ENCODE assay signal across 24 mouse cellular contexts in the genomic region with DNA sequence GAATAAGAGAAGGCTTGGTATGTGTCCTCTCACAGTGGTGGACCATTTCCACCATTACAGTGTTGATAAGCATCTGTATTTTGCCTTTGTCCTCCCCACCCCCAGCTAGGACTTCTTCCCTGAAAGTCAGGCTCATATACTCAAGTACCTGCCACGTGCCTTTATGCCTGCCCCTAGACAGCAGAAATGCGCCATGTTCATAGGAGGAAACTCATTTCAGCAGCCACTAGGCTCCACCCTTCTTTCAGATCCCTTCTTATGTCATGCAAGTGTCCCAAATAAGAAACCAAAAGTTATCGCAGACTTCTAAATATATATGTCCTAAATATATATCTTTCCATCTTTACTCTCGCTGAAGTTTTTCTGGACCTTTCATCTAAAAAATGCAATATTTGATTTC. TPM values are rescaled to one million over a fixed set of nuclear protein-coding genes. Genes with fewer than 3 reads are reported as not detected.
DNase-seq lines count a peak whose midpoint lies in the region; TF ChIP-seq lines count a peak whose summit lies in the region.
"Had no signal": no experiment of that assay in that cellular context is flagged by ENCODE, and none has a peak within 500 bp of the region (broad histone marks: within the 10 kb centered on the region; RNA-seq: fewer than 3 reads in every experiment).

No protein-coding gene starts in this region.

- dilution Hi-C loops in CH12.LX (cut with MboI; ENCODE audit: extremely low pct_ligation_motif_present, extremely low pct_unique_long_range_greater_than_20kb, low sequenced_read_pairs) = no loop called here

- in situ Hi-C loops in CH12.LX (cut with MboI; ENCODE audit: low pct_ligation_motif_present, low pct_unique_long_range_greater_than_20kb, low sequenced_read_pairs) = no loop called here

- no peak overlapping the region for H3K4me2 ChIP-seq in CH12.LX (ENCODE audit: insufficient read depth, low read depth, poor library complexity, severe bottlenecking)
- H3K4me2 ChIP-seq: embryonic facial prominence, embryonic 12.5 days; forebrain, embryonic 13.5 days; forebrain, embryonic 15.5 days had no signal

- no peaks in the 10 kb centered on the region for H3K79me2 ChIP-seq in CH12.LX (replicated peaks; ENCODE audit: control insufficient read depth, extremely low read depth, insufficient read depth, poor library complexity, severe bottlenecking)

- peak; percentile 47; the same call in 1 of the 2 replicates for TF ChIP-seq EP300 in CH12.LX (IDR thresholded peaks at IDR 0.05; ENCODE audit: low read length)

- peak overlapping the region; percentile 5; the same call in 1 of the 2 replicates for H3K27ac ChIP-seq in gastrocnemius, adult 2 months
- H3K27ac ChIP-seq in CH12.LX (ENCODE audit: insufficient read depth, low read depth) = no peak overlapping the region
- H3K27ac ChIP-seq in cortical plate, adult 2 months (ENCODE audit: insufficient read depth, low read length) = 0 out of 2 replicates have a peak overlapping the region, but pooled peaks have one; percentile 5
- H3K27ac ChIP-seq: embryonic facial prominence, embryonic 10.5 days; embryonic facial prominence, embryonic 12.5 days had no signal

- H3K4me3 ChIP-seq in gastrocnemius, adult 2 months = no peak overlapping the region
- no peak overlapping the region for H3K4me3 ChIP-seq in CH12.LX (replicated peaks in 1 of 3; ENCODE audit: low read depth in 2 of 3, low read length in 2 of 3, poor library complexity in 1 of 3)
- H3K4me3 ChIP-seq in cortical plate, adult 2 months (ENCODE audit: insufficient read depth, low read length) = no peak overlapping the region
- H3K4me3 ChIP-seq: embryonic facial prominence, embryonic 10.5 days; embryonic facial prominence, embryonic 12.5 days; forebrain, embryonic 13.5 days; forebrain, embryonic 15.5 days had no signal

- peaks cover 2 to 13% of the 10 kb centered on the region in 2 experiments; a peak in 3 of 4 replicates for H3K4me1 ChIP-seq in CH12.LX (ENCODE audit: control insufficient read depth in 1 of 2, insufficient read depth in 2 of 2)
- peaks cover 6% of the 10 kb centered on the region for H3K4me1 ChIP-seq in cortical plate, adult 2 months (ENCODE audit: control insufficient read depth, insufficient read depth, low read length)
- H3K4me1 ChIP-seq: embryonic facial prominence, embryonic 10.5 days; embryonic facial prominence, embryonic 12.5 days had no signal

- no peak for TF ChIP-seq POLR2A in CH12.LX (IDR thresholded peaks at IDR 0.05; ENCODE audit: low read depth, low read length)
- no peak for TF ChIP-seq POLR2A in cortical plate, adult 2 months (IDR thresholded peaks at IDR 0.05; ENCODE audit: extremely low read depth, insufficient read depth, low read length)

- H3K9ac ChIP-seq in CH12.LX (ENCODE audit: insufficient read depth, low read depth) = no peak overlapping the region
- H3K9ac ChIP-seq: embryonic facial prominence, embryonic 12.5 days; forebrain, embryonic 13.5 days; forebrain, embryonic 15.5 days; forebrain, postnatal 0 days had no signal

- H3K36me3 ChIP-seq in CH12.LX (replicated peaks in 1 of 2; ENCODE audit: control insufficient read depth in 1 of 2, insufficient read depth in 1 of 2, low read length in 1 of 2) = peaks cover 0 to 2% of the 10 kb centered on the region in 2 experiments
- H3K36me3 ChIP-seq in splenic B cell, adult 2 months (ENCODE audit: control insufficient read depth, insufficient read depth, low read length, poor library complexity, severe bottlenecking) = no peaks in the 10 kb centered on the region
- H3K36me3 ChIP-seq: embryonic facial prominence, embryonic 10.5 days; embryonic facial prominence, embryonic 12.5 days; forebrain, embryonic 15.5 days had no signal

- intact Hi-C loops in gastrocnemius, adult 2 months (cut with DNase I) = no loop called here

- TF ChIP-seq RAD21 in CH12.LX (IDR thresholded peaks at IDR 0.05; ENCODE audit: low read depth, low read length) = no peak

- DNase-seq in gastrocnemius, adult 2 months = no peak
- DNase-seq in gastrocnemius, postnatal 25 days = no peak
- DNase-seq in CH12.LX (ENCODE audit: extremely low read depth) = peak; percentile 56
- peak; percentile 10 for DNase-seq in splenic B cell, adult 2 months (ENCODE audit: low read depth, low spot score)
- DNase-seq in kidney, postnatal 14 days = no peak
- DNase-seq in adrenal gland, postnatal 36 days = no peak
- DNase-seq: adrenal gland, adult 2 months; adrenal gland, postnatal 10 days; adrenal gland, postnatal 25 days; B cell, adult 2 months; cerebellum, adult 11 months; cerebellum, adult 18-20 months; cerebellum, adult 8-10 months; cerebellum, adult 9-11 months; cerebellum, postnatal 14 days; cerebellum, postnatal 36 days had no signal

- H3K9me3 ChIP-seq in CH12.LX (replicated peaks; ENCODE audit: low read length) = no peaks in the 10 kb centered on the region
- H3K9me3 ChIP-seq: embryonic facial prominence, embryonic 10.5 days; embryonic facial prominence, embryonic 12.5 days; forebrain, embryonic 13.5 days; forebrain, embryonic 15.5 days had no signal

- no peak for TF ChIP-seq CTCF in gastrocnemius, adult 2 months (IDR thresholded peaks at IDR 0.05)
- TF ChIP-seq CTCF in CH12.LX (conservative IDR thresholded peaks at IDR 0.05 in 1 of 2, IDR thresholded peaks at IDR 0.05 in 1 of 2; ENCODE audit: low read depth in 2 of 2, low read length in 2 of 2) = no peak
- no peak for TF ChIP-seq CTCF in cortical plate, adult 2 months (IDR thresholded peaks at IDR 0.05; ENCODE audit: extremely low read depth, insufficient read depth, low read length)

- no peaks in the 10 kb centered on the region for H3K27me3 ChIP-seq in CH12.LX (replicated peaks)
- no peaks in the 10 kb centered on the region for H3K27me3 ChIP-seq in splenic B cell, adult 2 months (ENCODE audit: control insufficient read depth, insufficient read depth, low read length, poor library complexity, severe bottlenecking)
- H3K27me3 ChIP-seq: embryonic facial prominence, embryonic 12.5 days; forebrain, embryonic 13.5 days; forebrain, embryonic 15.5 days had no signal

TF ChIP-seq in CH12.LX, 34 proteins besides CTCF, POLR2A, EP300 and RAD21:
- TF ChIP-seq ZC3H11A (IDR thresholded peaks at IDR 0.05; ENCODE audit: low read depth, low read length) (no peak), JUND (conservative IDR thresholded peaks at IDR 0.05; ENCODE audit: low read depth, low read length) (no peak), NELFE (IDR thresholded peaks at IDR 0.05; ENCODE audit: low read depth, low read length) (no peak), IRF4 (IDR thresholded peaks at IDR 0.05; ENCODE audit: low read depth, low read length) (0 out of 2 replicates have a peak, but pooled peaks have one; percentile 41), BHLHE40 (IDR thresholded peaks at IDR 0.05; ENCODE audit: low read depth, low read length) (peak; percentile 58), MEF2A (IDR thresholded peaks at IDR 0.05; ENCODE audit: borderline replicate concordance, low read depth, low read length) (peak; percentile 87), MYC (IDR thresholded peaks at IDR 0.05; ENCODE audit: low read depth, low read length) (peak; percentile 48; the same call in 1 of the 2 replicates), ETS1 (conservative IDR thresholded peaks at IDR 0.05; ENCODE audit: low read depth, low read length) (0 out of 2 replicates have a peak, but pooled peaks have one; percentile 31), MAX (IDR thresholded peaks at IDR 0.05; ENCODE audit: low read length) (peak; percentile 74)

RNA-seq across cellular contexts. Expression of gene Map2, which starts 21.2 kb away (rescaled TPM):
- 1 to 10 TPM; 2.2 to 4.4 TPM for total RNA-seq in gastrocnemius, adult 2 months (2021)
- 1 to 10 TPM; 3.3 to 4.0 TPM for total RNA-seq in gastrocnemius, postnatal 25 days (2021)
- total RNA-seq in CH12.LX (2012; rRNA removed) = 1.5 and 2.5 TPM in 2 replicates
- total RNA-seq in CH12.LX (2014; rRNA removed) = 5.0 and 5.9 TPM in 2 replicates
- polyA plus RNA-seq in CH12.LX (2012; ENCODE audit: insufficient read length, low read depth) = 5.4 and 6.5 TPM in 2 replicates
- 477 and 479 TPM in 2 replicates for polyA plus RNA-seq in cortical plate, adult 2 months (2012; rRNA removed)
- 10 to 100 TPM; 17.7 to 34.1 TPM for total RNA-seq in adrenal gland, postnatal 36 days (2021)
- total RNA-seq: common myeloid progenitor, adult 5-6 weeks; MEL had no signal

Comparison
In these comparisons a context has a peak if more than half of its experiments do, and no peak if none do; other contexts are left out.
1. DNase-seq: peak in CH12.LX (single experiment) and splenic B cell, adult 2 months (single experiment); none in gastrocnemius, adult 2 months (single experiment), gastrocnemius, postnatal 25 days (single experiment), kidney, postnatal 14 days (single experiment) and adrenal gland, postnatal 36 days (0 of 2).